Mouse (Mus musculus) ES-Bruce4 (cell line): ENCODE data around the gene Ctnnb1.

Source experiments
- CTCF ChIP-seq: IDR thresholded peaks from one replicate; pipeline ENCODE4 v1.8.1; 2011; ENCODE audit warnings: low read depth, low read length
- EP300 ChIP-seq: IDR thresholded peaks from 2 replicates; pipeline ENCODE4 v1.6.1; 2011; ENCODE audit warnings: low read depth, low read length; ENCODE audit not compliant: insufficient read depth
- POLR2A ChIP-seq: IDR thresholded peaks from one replicate; pipeline ENCODE4 v1.8.1; 2011; ENCODE audit warnings: low read length; ENCODE audit not compliant: insufficient read depth

DNA sequence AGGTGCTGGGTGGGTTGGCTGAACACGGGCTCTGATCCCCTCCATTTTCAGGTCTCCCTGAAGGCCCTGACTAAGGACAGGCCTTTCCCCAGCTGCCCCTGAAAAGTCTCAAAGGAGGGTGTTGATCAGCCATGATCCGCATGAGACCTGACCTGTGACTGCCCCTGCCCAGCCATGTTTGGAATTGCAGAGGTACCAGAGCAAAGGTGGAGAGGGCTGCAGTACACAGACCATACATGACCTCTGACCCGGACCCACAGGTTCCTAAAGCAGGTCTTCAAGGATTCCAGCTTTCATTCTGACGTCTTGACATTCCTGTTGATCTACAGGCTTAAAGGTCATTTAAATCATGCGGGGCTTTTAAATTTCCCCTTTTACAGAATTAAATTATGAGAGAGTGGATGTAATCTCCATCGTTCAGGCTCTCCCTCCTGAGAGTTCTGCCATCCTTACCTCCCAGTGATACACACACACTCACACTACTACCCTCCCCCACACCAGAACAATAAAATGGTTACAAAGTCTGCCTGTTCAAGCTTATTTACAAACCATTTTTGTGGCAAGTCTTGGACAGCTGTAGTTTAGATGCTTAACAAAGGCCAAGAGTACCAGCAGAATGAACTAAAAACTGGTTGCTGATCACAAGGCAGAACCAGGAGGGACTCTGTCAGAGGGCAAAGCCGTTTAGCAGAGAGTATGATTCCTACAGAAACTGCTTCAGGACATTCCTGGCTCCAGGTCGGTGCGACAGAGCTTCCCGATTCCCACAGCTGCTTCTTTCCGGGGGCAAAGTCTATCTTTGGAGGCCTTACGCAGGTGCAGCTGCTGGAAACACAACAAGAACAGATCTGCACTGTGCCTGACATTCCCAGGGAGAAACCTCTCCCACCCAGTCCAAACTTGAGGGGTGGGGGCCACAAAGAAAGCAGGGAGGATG is 28.4 kb upstream of the Ctnnb1 start:
- TF ChIP-seq CTCF (no peak), POLR2A (no peak), EP300 (no peak)
